Mouse (Mus musculus) midbrain, embryonic 16.5 days (tissue): Measurements from ENCODE around the gene Hint1. TPM values are rescaled to one million over a fixed set of nuclear protein-coding genes. Genes with fewer than 3 reads are reported as not detected.

Experiments used
- ATAC-seq: fragments of 200-750 bp; cut with Nextera tagmentation; 2 replicates; pipeline ENCODE4 v1.8.0; 2017; ENCODE audit warnings: moderate TSS enrichment
- H3K27ac ChIP-seq: fragments of 300-500 bp; sonication (generic); 2 replicates; pipeline ENCODE4 v1.5.1; 2014; ENCODE audit warnings: mild to moderate bottlenecking, low read length, mixed read lengths
- H3K27me3 ChIP-seq: fragments of 300-500 bp; sonication (generic); 2 replicates; pipeline ENCODE4 v1.6.1; 2014; ENCODE audit warnings: low read depth, low read length, mixed read lengths; ENCODE audit not compliant: control insufficient read depth, insufficient read depth
- H3K36me3 ChIP-seq: fragments of 300-500 bp; sonication (generic); 2 replicates; pipeline ENCODE4 v1.6.1; 2014; ENCODE audit warnings: mild to moderate bottlenecking, low read length, moderate library complexity, mixed read lengths; ENCODE audit not compliant: control insufficient read depth, insufficient read depth
- H3K4me1 ChIP-seq: fragments of 300-500 bp; sonication (generic); 2 replicates; pipeline ENCODE4 v1.6.1; 2014; ENCODE audit warnings: mild to moderate bottlenecking, low read length, mixed read lengths; ENCODE audit not compliant: control insufficient read depth, insufficient read depth
- H3K4me2 ChIP-seq: fragments of 300-500 bp; sonication (generic); 2 replicates; pipeline ENCODE4 v1.6.1; 2014; ENCODE audit warnings: mild to moderate bottlenecking, low read length, mixed read lengths
- H3K4me3 ChIP-seq: fragments of 300-500 bp; sonication (generic); 2 replicates; pipeline ENCODE4 v1.5.1; 2014; ENCODE audit warnings: low read depth, mild to moderate bottlenecking, low read length, moderate library complexity, mixed read lengths
- H3K9ac ChIP-seq: fragments of 300-500 bp; sonication (generic); 2 replicates; pipeline ENCODE4 v1.6.1; 2014; ENCODE audit warnings: low read depth, low read length, mixed read lengths
- H3K9me3 ChIP-seq: fragments of 300-500 bp; sonication (generic); replicated peaks from 2 replicates; pipeline ENCODE4 v1.6.1; 2014; ENCODE audit warnings: mild to moderate bottlenecking, low read length, mixed read lengths; ENCODE audit not compliant: control insufficient read depth, poor library complexity, severe bottlenecking
- WGBS: fragments of 180-500 bp; shearing (Covaris S2); extraction: QIAGEN DNeasy Blood & Tissue Kit; methylation state at CpG from one replicate; pipeline ENCODE4 v1.1.7; 2014; 5-methylcytosine and 5-hydroxymethylcytosine counted together
- polyA plus RNA-seq: library from polyadenylated mRNA; unstranded; fragments of >200 nt; fragmentation: Nextera tagmentation; extraction: Ambion mirVana; gene quantifications from 2 replicates; pipeline ENCODE4 v1.2.1, GENCODE M21; 2015

The Hint1 gene
- 731 and 741 TPM in 2 replicates for polyA plus RNA-seq

DNA sequence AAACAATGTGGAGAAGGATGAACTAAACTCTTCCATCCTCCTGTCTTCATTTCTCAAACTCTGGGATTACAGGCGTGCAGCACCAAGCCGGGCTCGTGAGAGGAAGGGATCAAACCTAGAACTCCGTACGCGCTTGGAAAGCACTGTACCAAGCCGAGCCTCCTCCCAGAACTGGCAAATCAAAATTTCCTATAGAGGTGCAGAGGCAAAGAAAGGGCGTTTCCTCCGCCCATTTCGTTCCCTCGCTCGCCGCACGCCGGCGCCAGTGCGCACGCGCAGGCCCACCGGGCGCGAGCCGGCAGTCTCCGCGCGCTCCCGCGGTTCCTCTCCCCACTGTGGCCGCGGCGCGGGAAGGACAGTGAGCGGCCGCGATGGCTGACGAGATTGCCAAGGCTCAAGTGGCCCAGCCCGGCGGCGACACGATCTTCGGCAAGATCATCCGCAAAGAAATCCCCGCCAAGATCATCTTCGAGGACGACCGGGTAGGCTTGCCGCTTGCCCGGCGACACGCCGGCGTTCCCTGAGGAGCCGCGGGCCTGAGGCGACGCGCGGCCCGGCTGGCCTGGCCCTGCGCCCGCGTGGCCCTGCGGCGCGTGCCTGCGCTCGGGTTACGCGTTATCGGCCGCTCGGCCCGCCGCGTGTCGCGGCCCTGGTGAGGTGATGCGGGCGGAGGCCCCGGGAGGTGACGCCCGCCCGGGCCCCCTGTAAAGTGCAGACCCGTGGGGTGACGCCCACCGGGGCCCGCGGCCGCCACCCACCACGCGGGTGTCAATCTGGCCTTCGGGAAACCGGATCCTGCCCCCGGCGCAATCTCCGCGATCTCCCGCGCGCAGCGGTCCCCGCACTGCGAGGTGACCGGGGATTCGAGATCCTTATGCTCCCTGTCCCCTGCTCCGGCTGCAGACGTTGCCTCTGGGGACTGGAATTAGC is at the start of gene Hint1:
Gene Hint1 (plus strand): TSS at position 265 of the 930 bp plus-strand sequence.
- Histone ChIP-seq H3K27ac (peak within 1 kb of the TSS; percentile 91), H3K9me3 (no peaks in the 10 kb centered on the region), H3K36me3 (peaks cover 9% of the 10 kb centered on the region), H3K9ac (peak within 1 kb of the TSS; percentile 98), H3K4me2 (peak within 1 kb of the TSS; percentile 80), H3K27me3 (no peaks in the 10 kb centered on the region), H3K4me3 (peak within 1 kb of the TSS; percentile 77), H3K4me1 (peaks cover 36% of the 10 kb centered on the region)
- under 1% methylated on average over 86 of the region's 107 CpGs for WGBS
- peak; percentile 83 for ATAC-seq

DNA sequence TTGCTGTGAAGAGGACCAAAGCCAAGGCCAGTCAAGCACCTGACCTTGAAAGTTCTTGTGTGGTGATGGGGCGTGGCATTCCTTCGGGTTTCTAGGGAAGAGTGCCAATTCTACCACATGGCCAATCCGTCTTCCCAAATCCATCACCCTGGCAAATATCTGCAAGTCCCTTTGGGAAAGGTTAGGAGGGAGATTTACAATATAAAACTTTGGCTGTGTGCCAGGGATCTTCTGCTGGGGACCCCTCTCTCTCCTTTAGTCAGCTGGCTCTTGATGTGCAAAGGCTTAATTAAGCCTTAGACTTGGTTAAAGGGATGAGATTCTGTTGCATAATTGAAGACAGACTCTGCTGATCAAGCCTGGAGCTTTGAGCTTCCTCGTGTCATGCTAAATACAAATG is 48.7 kb upstream of the Hint1 start:
- WGBS: 43% methylated on average over 4 of the region's 4 CpGs

GRCm38 (mm10) chr11:54819489-54819888 is 46.7 kb upstream of the Hint1 start:
- ATAC-seq: no peak
- Histone ChIP-seq H3K9me3 (no peaks in the 10 kb centered on the region), H3K4me3 (no peak overlapping the region), H3K27me3 (no peaks in the 10 kb centered on the region), H3K4me2 (no peak overlapping the region), H3K27ac (no peak overlapping the region), H3K4me1 (no peaks in the 10 kb centered on the region), H3K36me3 (no peaks in the 10 kb centered on the region), H3K9ac (no peak overlapping the region)
- WGBS: 74% methylated on average over 7 of the region's 7 CpGs

More for the DNA sequence above, 48.7 kb upstream of the Hint1 start:
- Histone ChIP-seq H3K4me3 (no peak overlapping the region), H3K9ac (no peak overlapping the region), H3K27me3 (no peaks in the 10 kb centered on the region), H3K4me1 (peaks cover 2% of the 10 kb centered on the region; the same call in 1 of the 2 replicates), H3K9me3 (no peaks in the 10 kb centered on the region), H3K27ac (no peak overlapping the region), H3K36me3 (no peaks in the 10 kb centered on the region), H3K4me2 (no peak overlapping the region)
- ATAC-seq: no peak

DNA sequence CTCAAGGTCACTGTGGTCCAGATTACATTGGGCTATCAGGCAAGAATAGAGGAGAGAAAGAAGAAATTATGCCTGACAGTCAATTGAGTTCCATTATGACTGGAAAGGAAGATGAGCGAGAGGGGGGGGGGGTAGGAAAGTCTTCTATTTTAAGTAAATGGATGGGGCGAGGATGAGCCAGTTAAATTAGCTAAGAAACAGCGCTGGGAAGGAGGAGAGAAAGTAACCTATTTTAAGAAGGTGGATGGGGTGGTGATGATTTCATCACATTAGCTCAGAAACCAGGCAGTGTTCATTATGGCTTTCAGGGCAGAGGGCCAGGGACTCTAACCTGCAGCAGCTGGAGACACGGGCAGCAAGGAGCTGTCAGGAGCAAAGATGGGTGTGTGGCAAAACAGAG is 42.7 kb upstream of the Hint1 start:
- no peak for ATAC-seq
- Histone ChIP-seq H3K4me1 (no peaks in the 10 kb centered on the region), H3K4me2 (no peak overlapping the region), H3K27me3 (no peaks in the 10 kb centered on the region), H3K27ac (no peak overlapping the region), H3K9ac (no peak overlapping the region), H3K36me3 (no peaks in the 10 kb centered on the region), H3K4me3 (no peak overlapping the region), H3K9me3 (no peaks in the 10 kb centered on the region)
- WGBS: 80% methylated on average over 4 of the region's 4 CpGs

DNA sequence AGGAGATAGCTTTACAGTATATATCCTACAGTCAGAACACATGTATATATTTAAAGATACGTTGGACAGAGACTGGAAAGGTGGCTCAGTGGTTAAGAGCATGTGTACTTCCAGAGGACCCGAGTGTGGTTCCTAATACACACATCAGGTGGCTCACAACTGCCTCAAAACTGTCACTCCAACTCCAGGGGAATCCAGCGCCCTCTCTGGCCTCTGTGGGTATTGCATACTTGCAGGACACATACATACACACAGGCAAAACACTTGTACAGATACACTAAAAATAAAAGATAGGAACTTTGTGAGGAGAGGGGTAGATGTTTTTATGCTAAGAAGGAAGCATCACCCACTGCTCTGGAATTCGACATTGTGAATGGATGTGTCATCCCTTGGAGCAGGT is 40.4 kb upstream of the Hint1 start:
- 83% methylated on average over 4 of the region's 4 CpGs for WGBS
- H3K36me3 ChIP-seq: no peaks in the 10 kb centered on the region
- H3K9ac ChIP-seq: no peak overlapping the region
- H3K9me3 ChIP-seq: no peaks in the 10 kb centered on the region
- no peak overlapping the region for H3K27ac ChIP-seq
- no peak overlapping the region for H3K4me3 ChIP-seq
- H3K4me2 ChIP-seq: no peak overlapping the region
- H3K27me3 ChIP-seq: no peaks in the 10 kb centered on the region
- ATAC-seq: no peak
- no peaks in the 10 kb centered on the region for H3K4me1 ChIP-seq

GRCm38 (mm10) chr11:54826819-54827218 is 39.4 kb upstream of the Hint1 start:
- 82% methylated on average over 8 of the region's 8 CpGs for WGBS
- no peaks in the 10 kb centered on the region for H3K9me3 ChIP-seq

DNA sequence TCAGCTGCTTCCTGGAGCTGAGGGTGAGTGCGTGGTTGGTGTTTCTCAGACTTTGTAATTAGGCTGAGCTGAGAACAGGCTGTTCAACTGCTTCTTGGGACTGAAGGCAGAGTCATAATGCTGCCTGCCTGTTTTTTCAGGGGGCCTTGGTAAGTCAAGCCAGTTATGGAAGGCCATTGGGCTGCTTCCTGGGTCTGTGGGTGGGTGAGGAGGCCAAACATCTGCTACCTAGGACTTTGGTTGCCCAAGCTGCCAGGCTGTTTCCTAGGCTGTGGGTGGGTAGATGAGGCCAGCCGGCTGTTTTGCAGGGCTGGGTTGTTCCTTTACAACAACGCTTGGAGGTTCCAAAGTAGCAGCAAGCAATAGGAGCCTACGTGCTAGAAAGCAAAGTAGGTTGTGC is 32.4 kb upstream of the Hint1 start:
- Histone ChIP-seq H3K4me3 (no peak overlapping the region), H3K9me3 (no peaks in the 10 kb centered on the region), H3K27ac (no peak overlapping the region), H3K4me2 (no peak overlapping the region), H3K27me3 (no peaks in the 10 kb centered on the region), H3K36me3 (no peaks in the 10 kb centered on the region), H3K4me1 (no peaks in the 10 kb centered on the region), H3K9ac (no peak overlapping the region)
- 97% methylated on average over 4 of the region's 4 CpGs for WGBS
- no peak for ATAC-seq

More at GRCm38 (mm10) chr11:54826819-54827218, 39.4 kb upstream of the Hint1 start:
- H3K4me2 ChIP-seq: no peak overlapping the region
- no peak overlapping the region for H3K9ac ChIP-seq
- no peak overlapping the region for H3K4me3 ChIP-seq
- H3K36me3 ChIP-seq: no peaks in the 10 kb centered on the region
- no peak for ATAC-seq
- no peaks in the 10 kb centered on the region for H3K4me1 ChIP-seq
- H3K27ac ChIP-seq: no peak overlapping the region
- no peaks in the 10 kb centered on the region for H3K27me3 ChIP-seq

DNA sequence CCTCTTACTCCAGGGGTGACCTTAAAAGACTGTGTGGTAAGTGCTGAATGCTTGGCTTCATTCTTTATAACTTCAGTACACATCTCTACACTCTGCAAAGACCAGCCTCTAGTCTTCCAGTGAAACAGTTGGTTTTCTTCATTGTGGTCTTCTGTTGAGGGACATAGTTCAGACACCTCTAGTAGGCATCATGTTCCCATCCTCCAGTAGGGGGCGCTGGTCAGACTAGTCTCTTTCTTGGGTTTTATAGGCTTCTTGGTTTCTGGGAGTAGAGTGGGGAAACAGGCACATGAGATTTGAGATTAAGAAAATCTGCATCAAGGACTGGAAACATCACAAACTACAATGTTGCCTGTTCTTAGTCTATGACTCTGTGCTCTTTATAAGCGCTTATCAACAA is 31.6 kb upstream of the Hint1 start:
- Histone ChIP-seq H3K9ac (no peak overlapping the region), H3K36me3 (no peaks in the 10 kb centered on the region), H3K27ac (no peak overlapping the region), H3K27me3 (no peaks in the 10 kb centered on the region), H3K4me1 (no peaks in the 10 kb centered on the region), H3K9me3 (no peaks in the 10 kb centered on the region), H3K4me2 (no peak overlapping the region), H3K4me3 (no peak overlapping the region)
- 55% methylated on average over 2 of the region's 2 CpGs for WGBS
- ATAC-seq: no peak

DNA sequence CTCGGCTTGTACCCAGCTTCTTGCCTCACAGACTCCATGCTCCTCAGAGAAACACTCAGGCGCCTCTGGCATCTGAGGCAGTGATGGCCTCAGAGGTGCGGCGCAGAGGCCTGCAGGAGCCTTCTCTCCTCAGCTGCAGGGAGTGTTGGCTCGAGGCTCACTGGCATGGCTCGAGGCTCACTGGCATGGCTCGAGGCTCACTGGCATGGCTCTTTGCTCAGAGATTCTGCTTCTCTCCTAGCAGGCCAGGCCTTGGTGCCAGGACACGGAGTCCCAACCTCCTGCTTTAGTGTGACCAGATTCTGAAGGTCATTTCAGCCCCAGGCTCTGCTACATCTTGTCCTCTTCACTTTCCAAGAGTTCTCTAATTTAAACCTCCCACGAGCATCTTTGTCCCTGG is 30.1 kb upstream of the Hint1 start:
- H3K4me3 ChIP-seq: no peak overlapping the region
- no peak for ATAC-seq
- no peaks in the 10 kb centered on the region for H3K9me3 ChIP-seq
- no peaks in the 10 kb centered on the region for H3K4me1 ChIP-seq
- 83% methylated on average over 9 of the region's 9 CpGs for WGBS
- no peaks in the 10 kb centered on the region for H3K36me3 ChIP-seq
- H3K4me2 ChIP-seq: no peak overlapping the region
- 0 out of 2 replicates have a peak overlapping the region, but pooled peaks have one; percentile 7 for H3K9ac ChIP-seq
- no peaks in the 10 kb centered on the region for H3K27me3 ChIP-seq
- H3K27ac ChIP-seq: no peak overlapping the region
